Mouse (Mus musculus) left cerebral cortex, adult 9 months (tissue): ENCODE measurements at regions not wholly inside any gene's neighbourhood (a gene's known extent, or its start where the extent isn't known, plus 50 kb on each side); places are given as distances from the start of the nearest gene placed in this dataset.

ENCODE experiments used
- DNase-seq, 2 experiments: peaks; one replicate each; pipeline ENCODE4 v3.0.0; 2022; ENCODE audit warnings: low spot score in 2 of 2

DNA sequence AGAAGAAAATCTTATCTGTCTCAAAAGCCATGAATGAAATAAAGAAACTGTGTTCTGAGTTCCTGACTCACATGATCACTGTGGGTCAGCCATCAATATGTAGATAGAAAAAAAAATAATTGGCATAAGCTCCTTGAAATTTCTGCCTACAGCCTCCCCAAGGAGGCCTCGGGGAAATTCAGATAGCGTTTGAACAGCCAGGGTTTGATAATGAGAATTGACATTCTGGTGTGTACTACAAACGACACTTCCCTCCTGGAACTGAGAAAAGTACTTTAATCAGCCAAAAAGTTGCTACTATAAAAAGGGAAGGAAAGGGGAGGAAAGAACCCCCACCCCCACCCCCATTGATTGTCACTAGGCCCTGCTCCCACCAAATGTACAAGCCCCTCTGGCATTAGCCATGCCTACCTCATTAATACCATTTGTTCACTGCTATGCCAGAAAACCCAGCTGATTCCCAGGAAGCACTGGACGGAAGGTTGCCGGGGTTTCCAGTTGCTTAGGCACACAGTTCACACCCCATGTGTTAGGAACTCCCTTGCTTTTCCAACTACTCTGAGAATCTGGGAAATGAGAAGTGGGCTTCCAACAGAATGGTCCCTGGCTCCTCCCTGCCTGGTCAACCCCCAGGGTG, 78.4 kb upstream of the Klf7 start:
- DNase-seq, result no peak

DNA sequence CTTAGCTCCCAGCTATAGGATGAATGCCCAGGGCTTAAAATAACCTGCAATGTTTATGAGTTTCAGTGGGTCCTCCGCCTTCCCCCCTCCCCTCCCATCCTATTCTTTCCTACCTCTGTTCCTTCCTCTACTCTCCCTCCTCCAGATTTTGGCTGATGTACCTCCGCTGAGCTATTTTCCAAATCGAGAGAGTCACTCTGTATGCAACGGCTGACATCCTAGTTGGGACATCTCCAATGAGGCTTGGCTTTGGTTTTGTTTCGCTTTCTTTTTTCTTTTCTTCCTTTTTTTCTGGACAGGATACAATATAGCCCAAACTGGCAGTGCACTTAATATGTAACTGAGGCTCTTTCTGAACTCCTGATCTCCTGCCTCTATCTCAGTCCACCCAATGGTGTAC, 76.7 kb upstream of the Klf7 start:
- peak in 1 of 2 experiments; percentile 58 for DNase-seq

GRCm38 (mm10) chr1:64198322-64198721, 76.2 kb upstream of the Klf7 start:
- no peak for DNase-seq

GRCm38 (mm10) chr1:64195970-64196491, 73.9 kb upstream of the Klf7 start:
- DNase-seq, result peak in 1 of 2 experiments; percentile 21

GRCm38 (mm10) chr1:64195294-64195693, 73.2 kb upstream of the Klf7 start:
- DNase-seq, result no peak

- DNase-seq, result no peak
Measured at GRCm38 (mm10) chr1:64193150-64193838, 71.2 kb upstream of the Klf7 start.

DNA sequence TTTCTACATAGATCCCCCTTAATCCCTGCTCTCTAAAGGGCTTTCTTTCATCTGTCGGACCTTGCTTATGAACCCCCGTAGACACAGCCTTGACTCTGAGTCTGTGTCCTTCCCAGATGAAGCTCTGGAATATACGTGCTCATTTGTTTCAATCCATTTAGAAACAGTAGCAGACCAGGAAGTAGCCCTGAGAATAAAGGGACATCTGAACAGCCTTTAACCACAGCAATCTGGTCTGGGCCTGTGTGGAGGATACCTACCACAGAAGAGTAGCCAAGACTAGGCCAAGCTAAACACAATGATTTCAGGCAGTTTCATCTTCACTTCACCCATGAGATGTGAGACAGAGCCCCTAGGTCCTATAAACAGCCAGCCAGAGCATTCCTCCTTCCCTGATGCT, 70.7 kb upstream of the Klf7 start:
- no peak for DNase-seq

- DNase-seq, result no peak
Measured at GRCm38 (mm10) chr1:64191242-64192220, 69.4 kb upstream of the Klf7 start.

DNA sequence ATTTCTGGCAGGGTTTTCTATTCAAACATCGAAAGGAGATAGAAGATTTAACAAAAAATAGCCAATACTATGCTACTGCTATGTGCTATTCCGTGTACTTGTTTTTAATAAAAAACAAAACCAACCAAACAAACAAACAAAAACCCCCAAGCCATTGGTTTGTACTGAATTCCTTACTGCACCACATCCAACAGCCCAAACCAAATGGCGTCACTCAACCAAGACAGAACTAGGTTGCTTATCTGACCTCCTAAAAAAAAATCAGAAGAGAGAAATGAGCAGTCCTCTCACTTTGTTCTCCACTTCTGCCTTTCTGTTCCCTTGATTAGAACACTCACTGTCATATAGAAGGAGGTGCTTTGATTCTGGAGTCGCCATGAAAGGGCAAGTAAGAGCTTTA, 68.6 kb upstream of the Klf7 start:
- no peak for DNase-seq

GRCm38 (mm10) chr1:64190097-64190496, 68.0 kb upstream of the Klf7 start:
- no peak for DNase-seq

GRCm38 (mm10) chr1:64189471-64189870, 67.4 kb upstream of the Klf7 start:
- no peak for DNase-seq

DNA sequence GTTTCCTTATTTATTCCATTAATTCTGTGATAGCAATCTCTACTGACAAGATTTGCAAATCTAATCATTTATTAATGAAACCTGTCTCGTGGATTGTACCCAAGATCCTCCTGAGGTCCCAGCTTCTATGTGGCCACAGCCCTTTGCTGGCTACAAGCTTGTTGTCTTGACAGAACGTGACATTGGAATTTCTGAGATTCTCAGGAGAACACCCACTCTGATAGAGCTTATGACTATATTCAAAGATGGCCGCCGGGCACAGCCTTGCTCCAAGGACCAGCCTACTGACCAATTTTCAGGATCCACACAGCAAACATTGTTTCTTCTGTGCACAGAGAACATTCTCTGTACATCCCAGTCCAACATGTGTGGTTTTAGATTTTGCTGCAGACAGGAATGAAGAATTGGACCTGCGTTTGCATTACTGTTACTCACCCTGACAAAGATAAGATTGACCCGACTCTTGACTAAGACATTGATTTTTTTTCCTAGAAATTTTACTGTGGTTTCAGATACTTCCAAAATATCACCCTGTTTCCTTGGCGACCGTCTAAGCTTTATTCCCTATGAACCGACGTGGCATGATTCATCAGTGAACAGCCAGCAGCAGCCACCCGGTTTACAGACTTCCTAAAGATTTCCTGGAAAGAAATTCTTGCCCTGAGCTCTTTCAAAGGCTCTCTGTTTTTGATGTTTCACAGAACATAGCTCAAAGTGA, 65.9 kb upstream of the Klf7 start:
- DNase-seq, result no peak

GRCm38 (mm10) chr1:64173708-64174107, 51.6 kb upstream of the Klf7 start:
- DNase-seq, result no peak

GRCm38 (mm10) chr1:64172122-64172521, 50.0 kb upstream of the Klf7 start:
- no peak for DNase-seq
